In genomic region chr12:44971477-44971876, GRCm38 (mm10) we compare ENCODE assay signal across 24 mouse cellular contexts.
"Had no signal": no experiment of that assay in that cellular context is flagged by ENCODE, and none has a peak within 500 bp of the region (broad histone marks: within the 10 kb centered on the region; RNA-seq: fewer than 3 reads in every experiment).

No protein-coding gene starts in this region.

- H3K27me3 ChIP-seq: hindbrain, embryonic 12.5 days; intestine, embryonic 15.5 days; limb, embryonic 13.5 days; limb, embryonic 15.5 days had no signal

- H3K4me1 ChIP-seq: hindbrain, embryonic 10.5 days; hindbrain, embryonic 12.5 days; intestine, embryonic 15.5 days; limb, embryonic 13.5 days; limb, embryonic 15.5 days had no signal

- H3K9me3 ChIP-seq: hindbrain, embryonic 10.5 days; hindbrain, embryonic 12.5 days; intestine, embryonic 15.5 days; limb, embryonic 13.5 days; limb, embryonic 15.5 days had no signal

- DNase-seq: gastrocnemius, adult 2 months; gastrocnemius, postnatal 10 days; gastrocnemius, postnatal 25 days; heart, adult 11 months; heart, adult 2 months; heart, postnatal 10 days; heart, postnatal 4 days; kidney, adult 18-20 months; kidney, adult 8-10 months; kidney, postnatal 10 days; kidney, postnatal 25 days; kidney, postnatal 4 days had no signal

- H3K9ac ChIP-seq: hindbrain, embryonic 12.5 days; hindbrain, embryonic 14.5 days; intestine, embryonic 15.5 days; limb, embryonic 13.5 days; limb, embryonic 15.5 days had no signal

- H3K4me3 ChIP-seq: gastrocnemius, adult 2 months; heart, adult 2 months; hindbrain, embryonic 10.5 days; hindbrain, embryonic 12.5 days; intestine, embryonic 15.5 days; layer of hippocampus, adult 2 months; left cerebral cortex, adult 2 months; limb, embryonic 13.5 days; limb, embryonic 15.5 days had no signal

- H3K4me2 ChIP-seq: heart, embryonic 11.5 days; hindbrain, embryonic 12.5 days; hindbrain, embryonic 14.5 days; intestine, embryonic 15.5 days; limb, embryonic 13.5 days; limb, embryonic 15.5 days had no signal

- H3K36me3 ChIP-seq: hindbrain, embryonic 10.5 days; hindbrain, embryonic 12.5 days; intestine, embryonic 15.5 days; limb, embryonic 13.5 days; limb, embryonic 15.5 days had no signal

- H3K27ac ChIP-seq: gastrocnemius, adult 2 months; heart, adult 2 months; hindbrain, embryonic 10.5 days; hindbrain, embryonic 12.5 days; hindbrain, embryonic 14.5 days; intestine, embryonic 15.5 days; layer of hippocampus, adult 2 months; left cerebral cortex, adult 2 months; limb, embryonic 13.5 days; limb, embryonic 15.5 days had no signal

- ATAC-seq: hindbrain, embryonic 16.5 days; inflammation-experienced regulatory T-cells, adult 6 months; intestine, embryonic 15.5 days; intestine, postnatal 0 days had no signal
